Mouse (Mus musculus) myocyte (in vitro differentiated cells): Measurements from ENCODE around the gene Pkd1.

Experiments used
- CEBPB ChIP-seq: IDR thresholded peaks from 2 replicates; pipeline ENCODE4 v1.6.1; 2011; ENCODE audit warnings: mild to moderate bottlenecking, moderate library complexity; ENCODE audit not compliant: poor library complexity, insufficient read depth, severe bottlenecking
- POLR2A ChIP-seq: IDR thresholded peaks from one replicate; pipeline ENCODE4 v1.6.1; 2011; ENCODE audit warnings: low read depth, mild to moderate bottlenecking, control low read depth, moderate library complexity; ENCODE audit not compliant: insufficient read length
- USF1 ChIP-seq: IDR thresholded peaks from one replicate; pipeline ENCODE4 v1.6.1; 2011; ENCODE audit warnings: low read depth, mild to moderate bottlenecking, control low read depth, moderate library complexity

GRCm38 (mm10) chr17:24520450-24520849 is 29.2 kb upstream of the Pkd1 start:
- TF ChIP-seq CEBPB = no peak
- no peak for TF ChIP-seq POLR2A
- TF ChIP-seq USF1 = no peak
